Mouse (Mus musculus) intestine, embryonic 14.5 days (tissue): Measurements from ENCODE around the gene Dtx2. TPM values are rescaled to one million over a fixed set of nuclear protein-coding genes. Genes with fewer than 3 reads are reported as not detected.
A peak's percentile ranks its signal among the peaks of the same experiment; 100 is the strongest.

Source experiments
- ATAC-seq: fragments of 200-750 bp; cut with Nextera tagmentation; replicated peaks from 2 replicates; pipeline ENCODE4 v1.8.0; 2017; ENCODE audit warnings: low read depth, moderate number of reproducible peaks, moderate TSS enrichment, moderate library complexity; ENCODE audit not compliant: low FRiP score, low TSS enrichment
- DNase-seq: peaks from one replicate; pipeline ENCODE4 v3.0.0-alpha.2; 2018; ENCODE audit warnings: low spot score
- H3K27ac ChIP-seq: fragments of 300-500 bp; sonication (generic); 2 replicates; pipeline ENCODE4 v1.5.1; 2014; ENCODE audit warnings: low read depth, mild to moderate bottlenecking, control low read depth
- H3K27me3 ChIP-seq: fragments of 300-500 bp; sonication (generic); replicated peaks from 2 replicates; pipeline ENCODE4 v1.6.1; 2014; ENCODE audit warnings: low read length, control low read depth; ENCODE audit not compliant: control insufficient read depth, insufficient read depth
- H3K36me3 ChIP-seq: fragments of 300-500 bp; sonication (generic); 2 replicates; pipeline ENCODE4 v1.6.1; 2014; ENCODE audit warnings: low read length, control low read depth; ENCODE audit not compliant: control insufficient read depth, insufficient read depth
- H3K4me1 ChIP-seq: fragments of 300-500 bp; sonication (generic); replicated peaks from 2 replicates; pipeline ENCODE4 v1.6.1; 2014; ENCODE audit warnings: low read length, control low read depth, mixed read lengths; ENCODE audit not compliant: control insufficient read depth, insufficient read depth
- H3K4me2 ChIP-seq: fragments of 300-500 bp; sonication (generic); 2 replicates; pipeline ENCODE4 v1.6.1; 2014; ENCODE audit warnings: low read length
- H3K4me3 ChIP-seq: fragments of 300-500 bp; sonication (generic); 2 replicates; pipeline ENCODE4 v1.5.1; 2014; ENCODE audit warnings: low read depth, low read length, control low read depth, mixed read lengths
- H3K9ac ChIP-seq: fragments of 300-500 bp; sonication (generic); 2 replicates; pipeline ENCODE4 v1.6.1; 2014; ENCODE audit warnings: mild to moderate bottlenecking, low read length
- H3K9me3 ChIP-seq: fragments of 300-500 bp; sonication (generic); 2 replicates; pipeline ENCODE4 v1.6.1; 2016; ENCODE audit warnings: low read length, control low read depth; ENCODE audit not compliant: control insufficient read depth
- WGBS: fragments of 180-500 bp; shearing (Covaris S2); extraction: QIAGEN DNeasy Blood & Tissue Kit; methylation state at CpG from one replicate; pipeline ENCODE4 v1.1.7; 2014; 5-methylcytosine and 5-hydroxymethylcytosine counted together
- polyA plus RNA-seq: library from polyadenylated mRNA; unstranded; fragments of >200 nt; fragmentation: Nextera tagmentation; extraction: Ambion mirVana; gene quantifications from 2 replicates; pipeline ENCODE4 v1.2.1, GENCODE M21; 2014

The Dtx2 gene
- polyA plus RNA-seq, 1 experiment from 2014 or later: 23.2 TPM

- H3K36me3 ChIP-seq: no peaks in the 10 kb centered on the region
- ATAC-seq (no peak), DNase-seq (no peak)
- H3K9ac ChIP-seq: no peak overlapping the region
- no peak overlapping the region for H3K4me3 ChIP-seq
- H3K27me3 ChIP-seq: no peaks in the 10 kb centered on the region
- H3K9me3 ChIP-seq: no peaks in the 10 kb centered on the region
- 63% methylated on average over 11 of the region's 11 CpGs for WGBS
- 0 out of 2 replicates have a peak, but pooled peaks cover 9% of the 10 kb centered on the region for H3K4me1 ChIP-seq
- H3K27ac ChIP-seq: no peak overlapping the region
- no peak overlapping the region for H3K4me2 ChIP-seq
Measured at GRCm38 (mm10) chr5:136073526-136073925, 78.9 kb downstream of the Dtx2 start.

- Histone ChIP-seq H3K9ac (no peak overlapping the region), H3K9me3 (no peaks in the 10 kb centered on the region)
- 88% methylated on average over 5 of the region's 5 CpGs for WGBS
Measured at GRCm38 (mm10) chr5:136075076-136075475, 80.5 kb downstream of the Dtx2 start.

GRCm38 (mm10) chr5:136076284-136076683 is 81.7 kb downstream of the Dtx2 start:
- Histone ChIP-seq H3K27me3 (no peaks in the 10 kb centered on the region), H3K9me3 (no peaks in the 10 kb centered on the region), H3K4me1 (0 out of 2 replicates have a peak, but pooled peaks cover 9% of the 10 kb centered on the region), H3K4me3 (no peak overlapping the region), H3K27ac (no peak overlapping the region), H3K36me3 (no peaks in the 10 kb centered on the region), H3K4me2 (no peak overlapping the region), H3K9ac (no peak overlapping the region)
- ATAC-seq: no peak
- 28% methylated on average over 7 of the region's 7 CpGs for whole genome bisulfite sequencing
- peak; percentile 71 for DNase-seq

More at GRCm38 (mm10) chr5:136075076-136075475, 80.5 kb downstream of the Dtx2 start:
- Histone ChIP-seq H3K4me3 (no peak overlapping the region), H3K4me2 (no peak overlapping the region), H3K27ac (no peak overlapping the region), H3K36me3 (no peaks in the 10 kb centered on the region), H3K4me1 (0 out of 2 replicates have a peak, but pooled peaks cover 9% of the 10 kb centered on the region), H3K27me3 (no peaks in the 10 kb centered on the region)
- DNase-seq (no peak), ATAC-seq (no peak)

GRCm38 (mm10) chr5:136077001-136077550 is 82.5 kb downstream of the Dtx2 start:
- Histone ChIP-seq H3K4me1 (0 out of 2 replicates have a peak, but pooled peaks cover 9% of the 10 kb centered on the region), H3K9me3 (no peaks in the 10 kb centered on the region), H3K4me3 (no peak overlapping the region), H3K9ac (no peak overlapping the region), H3K4me2 (no peak overlapping the region), H3K27me3 (no peaks in the 10 kb centered on the region), H3K27ac (no peak overlapping the region), H3K36me3 (no peaks in the 10 kb centered on the region)
- ATAC-seq (no peak), DNase-seq (no peak)
- WGBS: 80% methylated on average over 9 of the region's 9 CpGs

GRCm38 (mm10) chr5:136078136-136078535 is 83.5 kb downstream of the Dtx2 start:
- Histone ChIP-seq H3K27me3 (no peaks in the 10 kb centered on the region), H3K9me3 (no peaks in the 10 kb centered on the region), H3K9ac (no peak overlapping the region), H3K4me1 (0 out of 2 replicates have a peak, but pooled peaks cover 9% of the 10 kb centered on the region), H3K27ac (no peak overlapping the region), H3K4me2 (no peak overlapping the region), H3K36me3 (no peaks in the 10 kb centered on the region), H3K4me3 (no peak overlapping the region)
- DNase-seq (no peak), ATAC-seq (no peak)
- WGBS: 84% methylated on average over 5 of the region's 5 CpGs

- Histone ChIP-seq H3K4me3 (no peak overlapping the region), H3K9ac (no peak overlapping the region), H3K4me2 (no peak overlapping the region), H3K36me3 (no peaks in the 10 kb centered on the region), H3K9me3 (no peaks in the 10 kb centered on the region), H3K27ac (no peak overlapping the region), H3K4me1 (0 out of 2 replicates have a peak, but pooled peaks cover 3% of the 10 kb centered on the region), H3K27me3 (no peaks in the 10 kb centered on the region)
- DNase-seq (no peak), ATAC-seq (no peak)
- 71% methylated on average over 4 of the region's 4 CpGs for WGBS
Measured at GRCm38 (mm10) chr5:136082345-136082744, 87.7 kb downstream of the Dtx2 start.

Other genes with a start within 250 kb of the Dtx2 start
- 0.28 TPM in 1 of 2 replicates, not detected in the other for gene Styxl1, start 216.4 kb upstream of the Dtx2 start, polyA plus RNA-seq
- 597 and 634 TPM in 2 replicates for gene Mdh2, start 216.3 kb upstream of the Dtx2 start, polyA plus RNA-seq
- gene Srrm3, start 187.9 kb upstream of the Dtx2 start, polyA plus RNA-seq: 2.2 and 2.7 TPM in 2 replicates
- gene Hspb1, start 106.9 kb upstream of the Dtx2 start, polyA plus RNA-seq: 79.9 and 81.7 TPM in 2 replicates
- gene Ywhag, start 60.2 kb upstream of the Dtx2 start, polyA plus RNA-seq: 93.3 and 95.7 TPM in 2 replicates
- gene Ssc4d, start 20.3 kb upstream of the Dtx2 start, polyA plus RNA-seq: 2.1 and 2.9 TPM in 2 replicates
- not detected in 2 replicates for gene Zp3, start 14.7 kb upstream of the Dtx2 start, polyA plus RNA-seq
- gene Upk3b, start 43.7 kb downstream of the Dtx2 start, polyA plus RNA-seq: 52.1 and 53.5 TPM in 2 replicates
- gene Upk3bl, start 59.7 kb downstream of the Dtx2 start, polyA plus RNA-seq: 0.41 and 1.6 TPM in 2 replicates
- 22.6 and 26.1 TPM in 2 replicates for gene Rasa4, start 89.1 kb downstream of the Dtx2 start, polyA plus RNA-seq
- 269 and 270 TPM in 2 replicates for gene Polr2j, start 121.8 kb downstream of the Dtx2 start, polyA plus RNA-seq
- gene Lrwd1, start 141.3 kb downstream of the Dtx2 start, polyA plus RNA-seq: 30.6 and 33.7 TPM in 2 replicates
- 13.4 and 16.4 TPM in 2 replicates for gene Alkbh4, start 141.3 kb downstream of the Dtx2 start, polyA plus RNA-seq
- gene Orai2, start 175.9 kb downstream of the Dtx2 start, polyA plus RNA-seq: 6.2 and 7.1 TPM in 2 replicates
- 42.0 and 53.1 TPM in 2 replicates for gene Prkrip1, start 204.2 kb downstream of the Dtx2 start, polyA plus RNA-seq